Mouse (Mus musculus) embryo, embryonic 10.5 days (tissue): ENCODE data around the gene Fancd2.

Experiments used
- DNase-seq: peaks from one replicate; pipeline ENCODE4 v3.0.0-alpha.2; 2015; ENCODE audit warnings: low spot score

Gene Fancd2

GRCm38 (mm10) chr6:113530932-113531839 is at the start of gene Fancd2, which contains the start of gene Emc3:
Gene Fancd2 (plus strand): TSS chr6:113531682.
Gene Emc3 (minus strand): TSS chr6:113531652.
- peak; percentile 92 for DNase-seq

DNA sequence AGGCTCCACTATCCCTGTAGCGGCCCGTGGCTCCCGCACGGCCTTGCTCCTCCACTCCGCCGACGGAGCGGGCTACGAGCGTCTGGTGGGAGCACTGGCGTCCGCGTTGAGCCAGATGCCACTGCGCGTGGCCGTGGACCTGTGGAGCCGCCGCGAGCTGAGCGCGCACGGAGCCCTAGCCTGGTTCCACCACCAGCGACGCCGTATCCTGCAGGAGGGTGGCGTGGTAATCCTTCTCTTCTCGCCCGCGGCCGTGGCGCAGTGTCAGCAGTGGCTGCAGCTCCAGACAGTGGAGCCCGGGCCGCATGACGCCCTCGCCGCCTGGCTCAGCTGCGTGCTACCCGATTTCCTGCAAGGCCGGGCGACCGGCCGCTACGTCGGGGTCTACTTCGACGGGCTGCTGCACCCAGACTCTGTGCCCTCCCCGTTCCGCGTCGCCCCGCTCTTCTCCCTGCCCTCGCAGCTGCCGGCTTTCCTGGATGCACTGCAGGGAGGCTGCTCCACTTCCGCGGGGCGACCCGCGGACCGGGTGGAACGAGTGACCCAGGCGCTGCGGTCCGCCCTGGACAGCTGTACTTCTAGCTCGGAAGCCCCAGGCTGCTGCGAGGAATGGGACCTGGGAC is 48.9 kb upstream of the Fancd2 start:
- DNase-seq, result peak; percentile 31

GRCm38 (mm10) chr6:113483100-113483615 is 48.3 kb upstream of the Fancd2 start, which contains the start of gene Creld1:
Gene Creld1 (plus strand): TSS chr6:113483297.
- peak; percentile 97 for DNase-seq

DNA sequence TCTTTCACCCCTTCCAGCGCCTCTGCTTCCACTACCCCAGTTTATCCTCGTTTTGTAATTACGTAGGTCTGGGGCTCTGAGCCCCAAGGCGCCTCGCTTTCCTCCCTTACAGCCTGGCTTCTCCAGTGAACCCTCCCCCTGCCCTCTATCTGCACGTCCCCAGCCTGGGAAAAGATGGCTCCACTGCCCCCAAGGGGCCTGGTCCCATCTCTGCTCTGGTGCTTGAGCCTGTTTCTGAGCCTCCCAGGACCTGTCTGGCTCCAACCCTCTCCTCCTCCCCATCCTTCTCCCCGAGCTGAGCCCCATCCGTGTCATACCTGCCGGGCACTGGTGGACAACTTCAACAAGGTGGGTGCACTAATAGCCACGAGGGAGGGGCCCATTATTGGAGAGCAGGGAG is 47.8 kb upstream of the Fancd2 start:
- DNase-seq, result peak; percentile 61

DNA sequence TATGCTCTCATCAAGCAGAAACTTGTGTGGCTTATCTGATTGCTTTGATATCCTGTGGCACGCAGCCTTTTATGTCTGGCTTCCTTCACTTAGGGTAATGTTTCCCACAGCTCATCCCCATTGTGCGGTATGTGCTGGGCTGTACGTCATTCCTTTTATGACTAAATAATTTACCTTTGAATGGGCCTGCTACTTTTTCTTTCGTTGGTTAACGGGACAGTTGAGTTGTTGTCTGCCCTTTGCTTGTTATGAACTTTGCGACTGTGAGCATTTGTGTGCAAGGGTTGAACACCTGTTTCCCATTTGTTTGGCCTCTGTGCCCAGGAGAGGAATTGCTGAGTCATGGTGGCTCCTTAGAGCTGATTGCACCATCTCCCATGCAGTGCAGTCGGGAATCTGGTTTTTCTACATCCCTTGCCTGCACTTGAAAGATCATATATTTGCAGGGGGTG is 44.3 kb upstream of the Fancd2 start:
- DNase-seq, result peak; percentile 69

DNA sequence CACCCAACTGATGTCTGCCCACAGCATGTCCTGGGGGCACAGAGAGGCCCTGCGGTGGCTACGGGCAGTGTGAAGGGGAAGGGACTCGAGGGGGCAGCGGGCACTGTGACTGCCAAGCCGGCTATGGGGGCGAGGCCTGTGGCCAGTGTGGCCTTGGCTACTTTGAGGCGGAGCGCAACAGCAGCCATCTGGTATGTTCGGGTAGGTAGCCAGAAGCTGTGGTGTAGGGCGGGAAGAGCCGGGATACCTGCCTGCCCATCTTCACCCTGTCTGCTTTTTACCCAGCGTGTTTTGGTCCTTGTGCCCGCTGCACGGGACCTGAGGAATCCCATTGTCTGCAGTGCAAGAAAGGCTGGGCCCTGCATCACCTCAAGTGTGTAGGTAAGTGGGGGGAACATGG is 42.1 kb upstream of the Fancd2 start:
- no peak for DNase-seq

- DNase-seq, result no peak
These were observed 39.2 kb upstream of the Fancd2 start for GRCm38 (mm10) chr6:113492101-113492864.

- DNase-seq, result peak; percentile 79
These were observed 37.2 kb upstream of the Fancd2 start for GRCm38 (mm10) chr6:113494258-113494788.

GRCm38 (mm10) chr6:113495071-113495675 is 36.3 kb upstream of the Fancd2 start:
- DNase-seq, result no peak

- DNase-seq, result no peak
These were observed 32.1 kb upstream of the Fancd2 start for GRCm38 (mm10) chr6:113499346-113499745.

DNA sequence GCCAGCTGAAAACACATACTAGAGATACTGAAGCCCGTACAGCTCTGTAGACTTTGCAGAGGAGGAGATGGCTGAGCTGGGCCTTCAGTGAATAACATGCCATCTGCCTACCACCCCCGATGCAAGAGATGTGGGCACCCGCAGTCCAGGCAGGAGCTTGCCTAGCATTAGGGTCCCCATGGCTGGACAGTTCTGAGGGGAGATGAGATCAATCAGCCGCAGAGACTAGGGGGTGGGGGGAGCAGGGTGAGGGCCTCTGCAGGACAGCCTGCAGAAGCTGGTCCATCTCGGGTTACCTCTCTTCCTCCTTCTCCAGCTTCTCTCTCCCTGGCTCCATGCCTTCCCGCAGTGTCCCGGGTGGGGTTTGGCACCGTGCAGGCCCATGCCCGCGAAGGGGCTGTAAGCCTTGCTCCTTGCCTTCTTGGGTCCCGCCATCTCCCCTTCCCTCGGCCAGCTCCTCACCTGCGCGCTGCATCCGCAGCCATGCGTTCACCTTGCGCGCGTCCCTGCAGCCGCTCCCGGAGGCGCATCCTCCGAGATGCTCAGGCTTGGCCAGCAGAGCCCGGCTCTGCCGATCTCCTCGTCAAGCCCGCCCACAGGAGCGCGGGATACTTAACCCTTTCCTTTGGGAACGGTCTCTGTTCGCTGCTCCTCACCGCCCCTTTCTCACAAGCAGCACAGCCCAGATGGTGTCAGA is 29.9 kb upstream of the Fancd2 start, which contains the start of gene Prrt3:
Prrt3 (minus strand) TSS at position 544 of the 697 bp plus-strand sequence.
- DNase-seq, result peak; percentile 66

DNA sequence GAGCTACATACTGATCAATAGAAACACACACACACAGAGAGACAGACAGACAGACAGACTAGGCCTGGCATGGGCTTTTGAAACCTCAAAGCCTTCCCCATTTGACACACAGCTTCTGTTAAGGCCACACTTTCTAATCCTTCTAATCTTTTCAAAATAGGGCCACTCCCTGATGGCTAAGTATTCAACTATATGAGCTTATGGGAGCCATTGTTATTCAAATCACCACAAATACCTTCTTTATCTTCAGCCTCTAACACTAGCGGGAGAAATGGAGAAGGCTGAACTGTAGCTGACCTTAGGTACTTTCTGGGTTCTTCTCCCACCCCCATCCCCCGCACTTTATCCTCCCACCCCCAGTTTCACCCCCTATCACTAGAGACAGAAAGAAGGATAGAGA is 28.7 kb upstream of the Fancd2 start:
- DNase-seq, result no peak

GRCm38 (mm10) chr6:113505689-113506088 is 25.8 kb upstream of the Fancd2 start:
- DNase-seq, result no peak

DNA sequence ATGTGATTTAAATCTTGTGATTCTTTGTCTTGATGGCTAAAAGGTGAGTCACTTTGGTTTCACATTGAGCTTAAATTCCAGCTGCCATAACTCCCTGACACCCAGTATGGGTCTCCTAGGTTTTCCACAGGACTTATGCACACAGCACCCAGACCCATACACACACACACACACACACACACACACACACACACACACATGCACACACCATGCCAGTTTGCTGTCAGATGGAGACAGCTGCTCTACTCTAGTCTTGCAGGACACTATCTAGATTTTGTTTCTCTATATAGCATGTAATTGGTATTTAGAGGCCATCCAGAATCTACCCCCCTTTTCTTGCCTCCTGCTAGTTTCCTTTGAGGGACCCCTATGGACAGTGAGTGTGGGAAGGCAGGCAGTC is 24.4 kb upstream of the Fancd2 start:
- DNase-seq, result no peak

- DNase-seq, result no peak
These were observed 23.1 kb upstream of the Fancd2 start for GRCm38 (mm10) chr6:113508272-113508946.

- no peak for DNase-seq
These were observed 22.6 kb upstream of the Fancd2 start for GRCm38 (mm10) chr6:113508947-113509280.

DNA sequence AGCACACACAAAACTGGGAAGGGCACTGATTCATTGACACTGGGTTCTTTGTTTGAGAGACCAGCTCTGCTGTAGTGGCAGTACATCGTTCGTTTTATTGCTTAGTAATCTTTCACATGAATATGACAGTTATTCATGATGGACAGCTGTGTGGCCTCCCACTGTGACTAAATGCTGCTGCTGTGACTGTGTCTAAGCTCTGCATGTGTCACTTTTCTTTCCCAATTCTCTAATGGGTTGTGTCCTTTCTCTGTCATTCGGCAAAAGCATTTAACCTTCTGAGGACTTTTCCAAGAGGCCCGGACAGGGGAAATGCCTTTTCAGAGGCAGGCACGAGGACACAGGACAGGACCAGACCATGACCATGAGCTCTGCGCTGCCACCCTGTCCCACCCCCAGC is 17.5 kb upstream of the Fancd2 start:
- DNase-seq, result no peak

GRCm38 (mm10) chr6:113514600-113514999 is 16.9 kb upstream of the Fancd2 start:
- no peak for DNase-seq

GRCm38 (mm10) chr6:113517434-113518080 is 13.9 kb upstream of the Fancd2 start:
- no peak for DNase-seq

- DNase-seq, result no peak
These were observed 9.2 kb upstream of the Fancd2 start for GRCm38 (mm10) chr6:113522310-113522709.
